Mouse (Mus musculus) erythroblast, embryonic 14.5 days (primary cell): ENCODE measurements around the gene Pcca. TPM values are rescaled to one million over a fixed set of nuclear protein-coding genes. Genes with fewer than 3 reads are reported as not detected.

Source experiments
- H3K27me3 ChIP-seq: 2 replicates; pipeline ENCODE4 v1.6.1; 2012; ENCODE audit warnings: inconsistent platforms; ENCODE audit not compliant: control insufficient read depth
- H3K36me3 ChIP-seq: 2 replicates; pipeline ENCODE4 v1.6.1; 2012; ENCODE audit warnings: mild to moderate bottlenecking, inconsistent platforms; ENCODE audit not compliant: control insufficient read depth
- H3K4me1 ChIP-seq: 2 replicates; pipeline ENCODE4 v1.6.1; 2012; ENCODE audit warnings: inconsistent platforms; ENCODE audit not compliant: control insufficient read depth
- H3K4me3 ChIP-seq: replicated peaks from 2 replicates; pipeline ENCODE3; 2012; ENCODE audit warnings: moderate library complexity, mild to moderate bottlenecking, inconsistent platforms
- H3K9me3 ChIP-seq: 2 replicates; pipeline ENCODE4 v1.6.1; 2012; ENCODE audit warnings: low read length, inconsistent platforms, mixed read lengths; ENCODE audit not compliant: control insufficient read depth
- GATA1 ChIP-seq: IDR thresholded peaks from 2 replicates; pipeline ENCODE4 v1.6.1; 2012; ENCODE audit warnings: low read length, inconsistent platforms, mixed read lengths
- TAL1 ChIP-seq: IDR thresholded peaks from 3 replicates; pipeline ENCODE4 v1.6.1; 2012; ENCODE audit warnings: low read length, inconsistent platforms, mixed read lengths
- polyA plus RNA-seq: library from polyadenylated mRNA; stranded (reverse); fragments of >175 nt; gene quantifications from 2 replicates; pipeline ENCODE4 v1.2.3, GENCODE M21; 2012

Pcca gene
- polyA plus RNA-seq, 1 experiment, result 0.07 TPM

DNA sequence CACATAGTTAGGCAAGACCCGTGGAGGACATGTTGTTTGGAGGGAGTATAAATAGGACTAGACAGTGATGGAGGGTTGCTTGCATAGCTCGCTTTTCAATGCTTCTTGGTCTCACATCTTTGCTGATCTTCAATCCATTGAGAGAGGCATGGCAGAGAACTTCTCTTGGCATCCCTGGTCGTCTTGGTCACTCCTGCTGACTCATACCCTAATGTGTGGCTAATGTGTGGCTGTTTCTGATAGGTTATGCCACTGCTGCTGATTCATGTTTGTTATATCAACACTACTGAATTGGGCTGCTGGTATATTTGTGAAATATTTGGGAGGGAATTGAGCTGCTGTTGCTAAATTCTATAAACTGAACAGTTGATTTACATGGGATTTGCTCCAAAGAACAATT lies 299.5 kb downstream of the Pcca start:
- no peaks in the 10 kb centered on the region for H3K27me3 ChIP-seq
- TF ChIP-seq GATA1 (no peak), TAL1 (no peak)
- H3K4me1 ChIP-seq, result no peaks in the 10 kb centered on the region
- H3K9me3 ChIP-seq, result no peaks in the 10 kb centered on the region
- no peaks in the 10 kb centered on the region for H3K36me3 ChIP-seq
- H3K4me3 ChIP-seq, result no peak overlapping the region

- Histone ChIP-seq H3K4me1 (no peaks in the 10 kb centered on the region), H3K4me3 (no peak overlapping the region), H3K27me3 (no peaks in the 10 kb centered on the region), H3K9me3 (no peaks in the 10 kb centered on the region), H3K36me3 (no peaks in the 10 kb centered on the region)
- TF ChIP-seq GATA1, result no peak
Observed at GRCm38 (mm10) chr14:122834753-122835152, 300.6 kb downstream of the Pcca start.

GRCm38 (mm10) chr14:122835487-122836190 lies 301.5 kb downstream of the Pcca start:
- no peaks in the 10 kb centered on the region for H3K27me3 ChIP-seq
- H3K4me3 ChIP-seq, result no peak overlapping the region
- H3K9me3 ChIP-seq, result no peaks in the 10 kb centered on the region
- no peaks in the 10 kb centered on the region for H3K36me3 ChIP-seq
- TF ChIP-seq GATA1 (no peak), TAL1 (no peak)
- no peaks in the 10 kb centered on the region for H3K4me1 ChIP-seq

DNA sequence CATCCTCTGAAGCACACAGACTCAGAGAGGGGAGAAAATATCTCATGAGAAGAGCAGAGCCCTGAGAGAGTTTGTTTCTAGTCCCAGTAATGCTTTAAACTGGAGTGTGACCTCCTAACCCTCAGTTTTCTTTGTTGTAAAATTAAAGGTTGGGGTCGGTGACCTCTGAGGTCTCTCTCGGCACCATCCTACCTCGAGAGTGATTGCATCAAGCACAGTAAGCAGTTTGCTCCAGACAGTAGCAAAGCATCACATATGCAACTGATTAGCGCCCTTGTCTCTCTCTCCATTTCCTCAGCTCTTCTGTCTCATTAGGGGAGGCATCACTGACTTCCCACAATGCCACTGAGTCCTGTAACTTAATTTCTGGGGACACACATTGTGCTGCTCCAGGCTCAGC lies 302.1 kb downstream of the Pcca start:
- no peaks in the 10 kb centered on the region for H3K9me3 ChIP-seq
- no peaks in the 10 kb centered on the region for H3K27me3 ChIP-seq
- H3K36me3 ChIP-seq, result no peaks in the 10 kb centered on the region
- H3K4me1 ChIP-seq, result no peaks in the 10 kb centered on the region
- TF ChIP-seq GATA1 (no peak), TAL1 (no peak)
- H3K4me3 ChIP-seq, result no peak overlapping the region

DNA sequence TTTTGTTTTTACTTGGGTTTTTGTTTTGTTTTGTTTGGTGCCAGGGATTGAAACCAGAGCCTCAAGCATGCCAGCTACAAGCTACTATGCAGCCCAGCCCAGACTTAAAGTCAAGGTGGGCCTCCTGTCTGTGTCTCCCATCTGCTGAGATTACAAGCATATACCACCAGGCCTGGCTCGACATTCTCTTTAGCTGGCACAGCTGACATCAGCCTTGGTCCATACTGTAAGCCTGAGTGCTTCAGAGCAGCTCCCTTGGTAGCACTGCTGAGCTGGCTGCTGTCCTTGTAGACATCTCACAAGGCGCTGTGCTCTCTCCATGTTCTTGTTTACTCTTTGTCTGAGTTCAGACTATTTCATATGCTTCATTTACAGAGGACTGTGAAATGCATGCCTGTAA lies 302.9 kb downstream of the Pcca start:
- TF ChIP-seq GATA1, result no peak
- TF ChIP-seq TAL1, result no peak

GRCm38 (mm10) chr14:122852506-122853057 lies 318.5 kb downstream of the Pcca start:
- Histone ChIP-seq H3K4me1 (no peaks in the 10 kb centered on the region), H3K27me3 (no peaks in the 10 kb centered on the region), H3K36me3 (no peaks in the 10 kb centered on the region), H3K9me3 (no peaks in the 10 kb centered on the region), H3K4me3 (no peak overlapping the region)
- TF ChIP-seq GATA1 (no peak), TAL1 (no peak)

More for the DNA sequence above, 302.9 kb downstream of the Pcca start:
- Histone ChIP-seq H3K4me1 (no peaks in the 10 kb centered on the region), H3K27me3 (no peaks in the 10 kb centered on the region), H3K4me3 (no peak overlapping the region), H3K9me3 (no peaks in the 10 kb centered on the region), H3K36me3 (no peaks in the 10 kb centered on the region)

DNA sequence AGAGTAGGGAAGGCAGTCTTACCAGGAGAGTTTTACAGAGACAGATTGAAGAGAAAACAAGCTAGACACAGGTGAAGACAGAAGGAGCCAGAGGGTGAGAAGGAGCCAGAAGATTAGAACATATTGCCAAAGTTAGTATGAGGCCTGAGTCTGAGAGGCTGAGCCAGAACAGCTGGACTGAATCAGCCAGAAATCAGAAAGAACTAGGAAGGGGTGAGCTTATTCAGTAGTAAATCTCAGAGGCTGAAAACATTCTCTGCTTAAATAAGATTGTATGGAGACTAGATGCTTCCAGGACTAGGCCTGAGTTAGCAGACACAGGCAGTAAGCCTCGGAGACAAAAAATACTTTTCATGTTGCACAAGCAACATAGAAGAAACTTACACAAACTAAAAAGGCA lies 325.7 kb downstream of the Pcca start:
- Histone ChIP-seq H3K4me3 (no peak overlapping the region), H3K4me1 (no peaks in the 10 kb centered on the region), H3K9me3 (no peaks in the 10 kb centered on the region), H3K36me3 (no peaks in the 10 kb centered on the region), H3K27me3 (no peaks in the 10 kb centered on the region)
- TF ChIP-seq TAL1, result no peak
- no peak for TF ChIP-seq GATA1

- Histone ChIP-seq H3K4me1 (no peaks in the 10 kb centered on the region), H3K36me3 (no peaks in the 10 kb centered on the region), H3K4me3 (no peak overlapping the region), H3K27me3 (no peaks in the 10 kb centered on the region), H3K9me3 (no peaks in the 10 kb centered on the region)
- TF ChIP-seq TAL1 (no peak), GATA1 (no peak)
Observed at GRCm38 (mm10) chr14:122862623-122863022, 328.5 kb downstream of the Pcca start.

DNA sequence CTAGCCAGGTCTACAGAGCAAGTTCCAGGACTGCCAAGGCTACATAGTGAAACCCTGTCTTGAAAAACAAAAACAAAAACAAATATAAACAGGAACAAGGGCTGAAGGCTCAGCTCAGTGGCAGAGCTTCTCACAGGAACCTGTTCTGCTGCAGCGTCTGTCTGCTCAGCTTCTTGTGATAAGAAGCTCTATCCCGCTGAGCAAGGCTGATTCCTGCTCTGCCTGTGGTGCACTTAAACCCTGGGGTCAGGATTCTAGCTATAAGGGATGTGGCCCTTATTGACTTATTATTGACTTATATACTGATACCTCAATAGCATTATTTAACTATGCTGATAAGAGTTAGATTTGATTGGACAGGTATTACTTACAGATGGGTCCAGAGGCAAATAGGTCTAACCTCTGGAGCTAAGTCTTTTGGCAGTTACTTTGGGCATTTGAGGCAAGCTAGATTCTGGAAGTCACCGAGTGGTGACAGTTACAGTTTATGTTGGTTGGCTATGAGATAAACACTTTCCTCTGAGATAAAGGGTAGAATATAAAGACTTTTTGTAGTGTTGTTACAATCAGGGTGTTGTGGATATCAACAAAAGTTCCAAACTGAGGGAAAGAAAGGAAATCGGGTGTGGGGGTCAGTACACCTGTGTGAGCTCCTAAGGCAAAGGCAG lies 331.5 kb downstream of the Pcca start:
- no peaks in the 10 kb centered on the region for H3K4me1 ChIP-seq
- H3K27me3 ChIP-seq, result no peaks in the 10 kb centered on the region
- TF ChIP-seq GATA1, result no peak
- no peak for TF ChIP-seq TAL1
- no peak overlapping the region for H3K4me3 ChIP-seq
- no peaks in the 10 kb centered on the region for H3K36me3 ChIP-seq
- no peaks in the 10 kb centered on the region for H3K9me3 ChIP-seq
